Mouse (Mus musculus): ENCODE results near the gene Gm20738.
"Not testable (repeated sequence)": the region's sequence is repeated elsewhere in the genome, so short reads cannot be mapped to it uniquely, and the experiment has no call there.

Gm20738 gene

DNA sequence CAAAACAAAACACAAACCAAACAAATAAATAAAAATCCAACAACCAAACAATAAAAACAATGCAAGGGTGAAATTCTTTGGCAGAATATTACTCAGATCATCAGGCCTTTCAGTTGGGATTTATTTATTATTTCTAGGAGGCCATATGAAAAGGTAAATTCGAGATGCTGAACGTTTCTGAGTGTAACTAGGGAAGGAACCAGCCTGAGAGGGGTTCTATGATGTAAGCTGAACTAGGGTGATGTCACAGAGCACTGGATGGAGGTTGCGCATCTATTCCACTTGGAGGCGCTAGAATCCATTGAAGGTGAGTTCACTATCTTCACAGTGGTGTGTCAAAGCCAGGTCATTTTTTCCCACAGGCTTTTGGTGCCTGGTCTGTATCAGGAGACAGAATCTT, at the start of gene Gm20738:
TSS of gene Gm20738 (plus strand) at position 301 of the 400 bp plus-strand sequence.
- DNase-seq (ENCODE audit: low spot score in 2 of 2), result not testable (repeated sequence)

Data from frontal cortex, postnatal 36 days (tissue).